Mouse (Mus musculus): ENCODE data around the gene Ctps.

GRCm38 (mm10) chr4:120569486-120570437, at the start of gene Ctps:
- TF ChIP-seq EP300 (IDR thresholded peaks at IDR 0.05; ENCODE audit: low read depth) (no peak), CTCF (IDR thresholded peaks at IDR 0.05; ENCODE audit: low read depth) (no peak)
